Mouse (Mus musculus): ENCODE data around the gene Gm4847. TPM values are rescaled to one million over a fixed set of nuclear protein-coding genes. Genes with fewer than 3 reads are reported as not detected.

Gene Gm4847
- not detected in 2 replicates for polyA plus RNA-seq (2016; fragmentation: Nextera tagmentation; extraction: Ambion mirVana)

- no peak for DNase-seq (ENCODE audit: low spot score)
- H3K9me3 ChIP-seq: no peaks in the 10 kb centered on the region
- H3K36me3 ChIP-seq: no peaks in the 10 kb centered on the region
- H3K27ac ChIP-seq: no peak within 1 kb of the TSS
- 89% methylated on average over 2 of the region's 2 CpGs for WGBS
- H3K27me3 ChIP-seq (ENCODE audit: insufficient read depth, poor library complexity, severe bottlenecking): no peaks in the 10 kb centered on the region
- H3K4me3 ChIP-seq: no peak within 1 kb of the TSS
- no peaks in the 10 kb centered on the region for H3K4me1 ChIP-seq (replicated peaks)
These were observed at the start of gene Gm4847 for GRCm38 (mm10) chr1:166647593-166647992. Gm4847 (minus strand) TSS chr1:166647693.

GRCm38 (mm10) chr1:166681745-166682144 lies 34.3 kb upstream of the Gm4847 start, which contains the start of gene Fmo9:
Fmo9 (minus strand) TSS chr1:166681845.
- DNase-seq (ENCODE audit: low spot score): no peak
- WGBS: 92% methylated on average over 1 of the region's 1 CpGs

GRCm38 (mm10) chr1:166669264-166669663 lies 21.8 kb upstream of the Gm4847 start:
- DNase-seq (ENCODE audit: low spot score): no peak
- no peak overlapping the region for H3K4me3 ChIP-seq
- H3K9me3 ChIP-seq: no peaks in the 10 kb centered on the region
- H3K36me3 ChIP-seq: no peaks in the 10 kb centered on the region
- no peak overlapping the region for H3K27ac ChIP-seq
- WGBS: 92% methylated on average over 5 of the region's 5 CpGs
- H3K4me1 ChIP-seq (replicated peaks): no peaks in the 10 kb centered on the region
- no peaks in the 10 kb centered on the region for H3K27me3 ChIP-seq (ENCODE audit: insufficient read depth, poor library complexity, severe bottlenecking)

More at GRCm38 (mm10) chr1:166681745-166682144, 34.3 kb upstream of the Gm4847 start, which contains the start of gene Fmo9:
- Histone ChIP-seq H3K4me3 (no peak within 1 kb of the TSS), H3K27ac (no peak within 1 kb of the TSS), H3K27me3 (ENCODE audit: insufficient read depth, poor library complexity, severe bottlenecking) (no peaks in the 10 kb centered on the region), H3K36me3 (no peaks in the 10 kb centered on the region), H3K4me1 (replicated peaks) (no peaks in the 10 kb centered on the region), H3K9me3 (no peaks in the 10 kb centered on the region)

- Histone ChIP-seq H3K27me3 (ENCODE audit: insufficient read depth, poor library complexity, severe bottlenecking) (no peaks in the 10 kb centered on the region), H3K4me1 (replicated peaks) (no peaks in the 10 kb centered on the region), H3K36me3 (no peaks in the 10 kb centered on the region), H3K4me3 (no peak overlapping the region), H3K27ac (no peak overlapping the region), H3K9me3 (no peaks in the 10 kb centered on the region)
- WGBS: 89% methylated on average over 8 of the region's 8 CpGs
- DNase-seq (ENCODE audit: low spot score): no peak
These were observed 13.3 kb upstream of the Gm4847 start for GRCm38 (mm10) chr1:166660800-166661199.

Other genes starting within 250 kb of the Gm4847 start
- 27.7 and 33.2 TPM in 2 replicates for gene Pogk, start 237.8 kb downstream of the Gm4847 start, polyA plus RNA-seq (2016; fragmentation: Nextera tagmentation; extraction: Ambion mirVana)
- not detected in 2 replicates for gene Gm4846, start 150.1 kb downstream of the Gm4847 start, polyA plus RNA-seq (2016; fragmentation: Nextera tagmentation; extraction: Ambion mirVana)
- not detected in 2 replicates for gene Fmo9, start 34.2 kb upstream of the Gm4847 start, polyA plus RNA-seq (2016; fragmentation: Nextera tagmentation; extraction: Ambion mirVana)